Mouse (Mus musculus) natural killer cell, adult 2 months (primary cell): ENCODE results near the gene Unc5b.

Experiments
- DNase-seq, 2 experiments: peaks; one replicate each; pipeline ENCODE4 v3.0.0; 2022; ENCODE audit warnings: low spot score in 2 of 2

Unc5b gene

DNA sequence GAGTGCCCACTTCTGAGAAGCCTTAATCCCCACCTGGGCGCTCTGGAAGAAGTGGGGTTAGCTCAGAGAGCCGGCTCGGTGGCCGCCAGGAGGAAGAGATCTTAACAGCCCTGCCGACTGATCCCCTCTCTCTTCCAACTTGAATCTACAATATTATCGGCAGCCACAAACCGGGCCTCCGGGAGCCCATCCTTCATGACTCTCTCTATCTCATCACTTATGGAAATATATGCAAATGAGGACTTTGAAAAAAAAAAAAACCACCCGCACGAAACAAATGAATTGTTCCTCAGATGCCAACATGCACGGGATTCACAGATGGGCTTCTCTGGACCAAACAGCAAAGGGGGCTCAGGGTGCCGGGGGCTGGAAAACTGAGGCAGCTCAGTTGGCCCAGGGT lies 109.7 kb downstream of the Unc5b start:
- no peak for DNase-seq

GRCm38 (mm10) chr10:60720461-60720860 lies 110.9 kb downstream of the Unc5b start:
- DNase-seq, result no peak

DNA sequence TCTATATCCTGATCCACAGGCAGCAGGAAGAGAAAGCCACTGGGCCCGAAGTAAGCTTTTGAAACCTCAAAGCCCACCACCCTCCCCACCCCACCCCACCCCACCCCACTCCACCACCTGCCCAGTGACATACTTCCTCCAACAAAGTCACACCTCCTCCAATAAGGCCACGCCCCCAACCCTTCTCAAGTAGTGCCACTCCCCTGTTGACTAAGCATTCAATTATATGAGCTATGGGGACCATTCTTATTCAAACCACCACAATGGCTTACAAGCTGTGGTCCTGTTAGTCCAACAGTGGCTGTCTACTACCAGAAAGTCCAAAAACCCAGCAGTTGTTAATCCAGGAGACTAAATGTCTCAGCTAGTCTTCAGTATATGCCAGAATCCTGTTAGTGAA lies 112.9 kb downstream of the Unc5b start:
- no peak for DNase-seq

DNA sequence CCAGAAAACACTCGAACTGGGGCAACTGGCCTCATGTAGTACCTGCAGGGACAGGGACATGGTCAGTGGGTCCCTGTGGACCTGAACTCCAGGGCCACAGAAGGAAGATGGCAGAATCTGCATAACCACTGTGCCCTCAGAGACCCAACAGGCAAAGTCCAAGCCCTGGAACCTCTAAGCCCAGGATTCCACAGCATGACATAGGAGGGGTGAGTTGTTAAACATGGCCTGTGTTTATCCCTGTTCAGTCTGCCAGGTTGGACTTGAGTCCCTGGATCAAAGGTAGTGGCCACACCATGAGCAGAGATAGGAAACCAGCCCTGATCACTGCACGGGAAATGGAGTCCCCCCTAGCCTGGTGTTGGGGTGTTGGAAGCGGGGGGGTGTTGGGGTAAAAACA lies 114.9 kb downstream of the Unc5b start:
- DNase-seq, result no peak
